Mouse (Mus musculus) heart, embryonic 15.5 days (tissue): ENCODE results near the gene Edc3. TPM values are rescaled to one million over a fixed set of nuclear protein-coding genes. Genes with fewer than 3 reads are reported as not detected.
A peak's percentile ranks its signal among the peaks of the same experiment; 100 is the strongest.
"Not testable (repeated sequence)": the region's sequence is repeated elsewhere in the genome, so short reads cannot be mapped to it uniquely, and the experiment has no call there.

Source experiments
- ATAC-seq: fragments of 200-750 bp; cut with Nextera tagmentation; replicated peaks from 2 replicates; pipeline ENCODE4 v1.8.0; 2017; ENCODE audit warnings: low read depth, moderate TSS enrichment; ENCODE audit not compliant: insufficient number of reproducible peaks, insufficient read depth, low FRiP score
- H3K27ac ChIP-seq: fragments of 300-500 bp; sonication (generic); 2 replicates; pipeline ENCODE4 v1.5.1; 2015; ENCODE audit warnings: mild to moderate bottlenecking, inconsistent platforms
- H3K27me3 ChIP-seq: fragments of 300-500 bp; sonication (generic); 2 replicates; pipeline ENCODE4 v1.6.1; 2015; ENCODE audit warnings: inconsistent platforms
- H3K36me3 ChIP-seq: fragments of 300-500 bp; sonication (generic); 2 replicates; pipeline ENCODE4 v1.6.1; 2015; ENCODE audit warnings: mild to moderate bottlenecking, inconsistent platforms
- H3K4me1 ChIP-seq: fragments of 300-500 bp; sonication (generic); replicated peaks from 2 replicates; pipeline ENCODE4 v1.6.1; 2015; ENCODE audit warnings: inconsistent platforms
- H3K4me2 ChIP-seq: fragments of 300-500 bp; sonication (generic); 2 replicates; pipeline ENCODE4 v1.6.1; 2015; ENCODE audit warnings: inconsistent platforms, mild to moderate bottlenecking, moderate library complexity
- H3K4me3 ChIP-seq: fragments of 300-500 bp; sonication (generic); 2 replicates; pipeline ENCODE4 v1.5.1; 2015; ENCODE audit warnings: mild to moderate bottlenecking, inconsistent platforms
- H3K9ac ChIP-seq: fragments of 300-500 bp; sonication (generic); 2 replicates; pipeline ENCODE4 v1.6.1; 2015; ENCODE audit warnings: mild to moderate bottlenecking, inconsistent platforms
- H3K9me3 ChIP-seq: fragments of 300-500 bp; sonication (generic); replicated peaks from 2 replicates; pipeline ENCODE4 v1.6.1; 2016; ENCODE audit warnings: inconsistent platforms
- WGBS: fragments of 180-500 bp; shearing (Covaris S2); methylation state at CpG from one replicate; pipeline ENCODE4 v1.1.7; 2015; ENCODE audit warnings: mixed read lengths; 5-methylcytosine and 5-hydroxymethylcytosine counted together
- polyA plus RNA-seq: library from polyadenylated mRNA; unstranded; fragments of >200 nt; fragmentation: Nextera tagmentation; extraction: Ambion mirVana; gene quantifications from 2 replicates; pipeline ENCODE4 v1.2.1, GENCODE M21; 2015

Edc3 gene
- polyA plus RNA-seq, 1 experiment from 2014 or later, result 13.5 TPM

DNA sequence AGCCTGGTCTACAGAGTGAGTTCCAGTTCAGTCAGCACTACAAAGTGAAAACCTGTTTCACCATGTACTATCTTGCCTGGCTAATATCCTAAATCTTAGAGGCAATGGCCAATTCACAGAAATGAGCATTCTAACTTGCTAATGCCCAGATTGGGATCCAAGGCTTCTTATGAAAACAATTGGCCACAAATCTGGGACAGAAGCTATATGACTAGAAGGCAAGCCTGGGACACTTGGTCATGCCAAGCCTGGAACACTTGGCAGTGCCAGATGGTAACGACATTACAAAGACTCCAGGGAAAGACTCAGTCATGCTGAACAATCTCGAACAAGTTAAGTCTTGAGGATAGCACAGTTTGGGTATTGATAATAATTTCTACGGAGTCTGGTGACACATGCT lies 1.8 kb upstream of the Edc3 start:
- Histone ChIP-seq H3K4me3 (no peak overlapping the region), H3K27me3 (no peaks in the 10 kb centered on the region), H3K9ac (no peak overlapping the region), H3K36me3 (no peaks in the 10 kb centered on the region), H3K4me2 (no peak overlapping the region), H3K9me3 (no peaks in the 10 kb centered on the region; the same call in 1 of the 2 replicates), H3K27ac (no peak overlapping the region), H3K4me1 (peaks cover 10% of the 10 kb centered on the region)
- no peak for ATAC-seq
- WGBS, result 85% methylated on average over 3 of the region's 3 CpGs

DNA sequence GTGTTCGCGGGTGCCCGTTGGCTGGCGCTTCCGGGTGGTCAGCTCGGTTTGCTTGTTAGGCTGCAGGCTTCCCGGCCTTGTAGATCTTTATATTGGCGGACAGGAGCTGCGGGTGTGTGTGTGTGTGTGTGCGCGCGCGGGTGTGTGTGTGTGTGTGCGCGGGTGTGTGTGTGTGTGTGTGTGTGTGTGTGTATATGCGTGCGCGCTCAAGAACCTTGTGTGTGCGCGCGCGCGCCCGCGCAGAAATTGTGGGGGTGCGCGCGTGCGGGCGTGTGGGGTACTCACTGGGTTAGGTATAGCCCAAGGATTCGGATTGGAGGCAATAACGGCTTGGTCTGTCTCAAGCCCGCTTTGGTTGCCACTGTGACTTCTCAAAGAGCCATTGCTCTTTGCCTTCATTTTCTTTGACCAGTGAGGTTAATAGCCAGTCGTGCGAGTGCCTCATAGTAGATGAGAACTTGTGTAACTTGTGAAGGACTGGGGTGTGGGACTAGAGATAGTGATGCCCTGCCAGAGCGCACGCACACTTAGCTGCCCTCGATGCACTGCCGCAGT lies 457 bp downstream of the Edc3 start:
- H3K27me3 ChIP-seq, result no peaks in the 10 kb centered on the region
- H3K4me3 ChIP-seq, result peak overlapping the region; percentile 89
- H3K36me3 ChIP-seq, result peaks cover 9% of the 10 kb centered on the region; the same call in 1 of the 2 replicates
- peak; percentile 39 for ATAC-seq
- peaks cover 10% of the 10 kb centered on the region for H3K4me1 ChIP-seq
- 1% methylated on average over 35 of the region's 39 CpGs for WGBS
- H3K4me2 ChIP-seq, result peak overlapping the region; percentile 81
- H3K9me3 ChIP-seq, result no peaks in the 10 kb centered on the region; the same call in 1 of the 2 replicates
- peak overlapping the region; percentile 83 for H3K9ac ChIP-seq
- H3K27ac ChIP-seq, result peak overlapping the region; percentile 84

DNA sequence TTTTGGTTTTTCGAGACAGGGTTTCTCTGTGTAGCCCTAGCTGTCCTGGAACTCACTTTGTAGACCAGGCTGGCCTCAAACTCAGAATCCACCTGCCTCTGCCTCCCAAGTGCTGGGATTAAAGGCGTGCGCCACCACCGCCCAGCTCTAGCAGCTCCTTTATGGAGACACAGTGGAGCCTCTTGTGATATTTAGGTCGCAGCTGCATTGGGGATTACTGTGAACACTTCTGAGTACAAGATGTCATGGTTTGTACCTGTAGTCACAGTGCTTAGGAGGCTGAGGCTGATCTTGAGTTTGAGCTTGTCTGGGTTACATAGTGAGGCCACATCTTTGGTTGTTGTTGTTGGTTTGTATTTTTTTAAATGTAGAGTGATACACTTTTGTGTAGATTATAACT lies 1.9 kb downstream of the Edc3 start:
- H3K9me3 ChIP-seq, ATAC-seq, H3K9ac ChIP-seq, H3K27ac ChIP-seq, H3K4me3 ChIP-seq, H3K27me3 ChIP-seq, H3K4me2 ChIP-seq: not testable (repeated sequence)
- Histone ChIP-seq H3K4me1 (peaks cover 10% of the 10 kb centered on the region), H3K36me3 (peaks cover 20% of the 10 kb centered on the region)
- WGBS, result 80% methylated on average over 5 of the region's 5 CpGs

DNA sequence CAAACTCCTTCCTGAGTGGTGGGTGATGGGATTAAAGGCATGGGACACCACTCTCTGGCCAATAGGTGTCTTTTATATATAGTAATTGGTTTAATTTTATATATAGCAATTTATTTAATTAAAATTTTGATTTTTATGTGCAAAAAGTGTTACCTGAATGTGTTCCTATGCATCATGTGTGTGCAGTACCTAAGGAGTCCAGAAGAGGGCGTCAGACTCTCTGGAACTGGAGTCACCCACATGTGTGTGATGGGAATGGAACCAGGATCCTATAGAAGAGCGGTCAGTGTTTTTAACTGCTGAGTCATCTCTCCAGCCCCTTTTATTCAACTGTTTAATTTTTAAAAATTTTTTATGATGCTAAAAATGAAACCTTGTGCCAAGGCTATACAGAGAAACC lies 3.9 kb downstream of the Edc3 start:
- WGBS, result 63% methylated on average over 2 of the region's 2 CpGs
- no peak for ATAC-seq
- H3K36me3 ChIP-seq, result peaks cover 37% of the 10 kb centered on the region

DNA sequence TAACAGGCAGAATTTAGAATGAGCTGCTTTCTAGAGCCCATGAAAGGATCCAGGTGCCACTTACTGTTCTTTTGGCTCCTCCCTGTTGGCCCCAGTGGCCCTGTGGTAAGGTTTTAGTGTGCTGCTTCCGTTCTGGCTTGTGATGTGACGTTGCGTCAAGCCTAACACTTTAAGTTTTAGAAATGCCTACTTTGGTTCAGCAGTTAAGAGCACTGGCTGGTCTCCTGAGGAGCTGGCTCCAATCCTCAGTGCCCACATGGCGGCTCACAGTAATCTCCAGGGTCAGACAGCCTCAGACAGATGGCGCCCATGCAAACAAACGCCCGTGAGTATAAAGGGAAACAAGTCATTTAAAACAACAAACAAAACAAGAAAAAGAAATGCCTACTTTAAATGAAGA lies 10.1 kb downstream of the Edc3 start:
- H3K36me3 ChIP-seq, result peaks cover 65% of the 10 kb centered on the region
- no peak overlapping the region for H3K4me3 ChIP-seq
- H3K9ac ChIP-seq, result no peak overlapping the region
- no peak overlapping the region for H3K27ac ChIP-seq
- H3K4me2 ChIP-seq, result no peak overlapping the region
- ATAC-seq, result no peak
- WGBS, result 91% methylated on average over 7 of the region's 7 CpGs
- no peaks in the 10 kb centered on the region for H3K27me3 ChIP-seq
- no peaks in the 10 kb centered on the region for H3K9me3 ChIP-seq
- peaks cover 5% of the 10 kb centered on the region for H3K4me1 ChIP-seq

More for the DNA sequence above, 3.9 kb downstream of the Edc3 start:
- no peak overlapping the region for H3K4me3 ChIP-seq
- H3K4me2 ChIP-seq, result no peak overlapping the region
- no peaks in the 10 kb centered on the region for H3K27me3 ChIP-seq
- peaks cover 10% of the 10 kb centered on the region for H3K4me1 ChIP-seq
- H3K9me3 ChIP-seq, result no peaks in the 10 kb centered on the region; the same call in 1 of the 2 replicates
- H3K9ac ChIP-seq, result no peak overlapping the region
- no peak overlapping the region for H3K27ac ChIP-seq

DNA sequence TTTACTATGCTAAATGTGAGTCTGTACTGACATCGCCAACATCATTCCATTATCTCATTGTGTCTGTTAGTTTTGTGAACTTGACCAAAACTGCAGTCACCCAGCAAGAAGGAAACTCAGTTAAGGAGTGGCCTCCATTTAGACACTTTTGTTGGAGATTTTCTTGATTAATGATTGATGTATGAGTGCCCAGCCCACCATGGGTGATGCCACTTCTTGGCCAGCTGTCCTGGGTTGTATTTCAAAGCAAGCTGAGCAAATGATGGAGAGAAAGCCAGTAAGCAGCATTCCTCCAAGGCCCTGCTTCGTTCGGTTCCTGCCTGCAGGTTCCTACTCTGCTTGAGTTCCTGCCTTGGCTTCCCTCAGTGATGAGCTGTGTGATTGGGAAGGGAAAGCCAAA lies 12.4 kb downstream of the Edc3 start:
- H3K4me1 ChIP-seq, result peaks cover 10% of the 10 kb centered on the region
- H3K27me3 ChIP-seq, result no peaks in the 10 kb centered on the region
- 89% methylated on average over 3 of the region's 3 CpGs for WGBS
- H3K36me3 ChIP-seq, result peaks cover 49% of the 10 kb centered on the region
- H3K27ac ChIP-seq, result no peak overlapping the region
- H3K4me3 ChIP-seq, result no peak overlapping the region
- H3K4me2 ChIP-seq, result no peak overlapping the region
- H3K9ac ChIP-seq, result no peak overlapping the region
- no peaks in the 10 kb centered on the region for H3K9me3 ChIP-seq
- ATAC-seq, result no peak

DNA sequence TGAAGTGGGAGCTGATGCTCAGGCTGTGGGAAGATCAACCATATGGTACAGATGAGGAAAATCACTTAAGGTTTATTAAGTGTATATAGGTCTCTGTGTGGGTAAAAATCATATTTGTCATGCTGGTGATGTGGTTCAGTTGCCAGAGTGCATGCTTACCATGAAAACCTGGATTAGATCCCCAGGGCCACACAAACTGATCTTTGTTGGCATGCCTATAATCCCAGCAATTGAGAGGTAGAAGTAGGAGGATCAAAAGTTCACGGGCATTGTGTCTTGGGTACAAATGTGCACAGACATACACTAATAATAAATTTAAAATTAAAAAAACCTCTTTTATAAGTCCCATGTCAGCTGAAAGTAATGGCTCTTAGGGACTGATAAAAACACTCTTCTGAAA lies 14.0 kb downstream of the Edc3 start:
- Histone ChIP-seq H3K4me2 (no peak overlapping the region), H3K36me3 (peaks cover 42% of the 10 kb centered on the region), H3K4me3 (no peak overlapping the region), H3K9me3 (no peaks in the 10 kb centered on the region), H3K9ac (no peak overlapping the region), H3K27ac (no peak overlapping the region), H3K27me3 (no peaks in the 10 kb centered on the region), H3K4me1 (peaks cover 13% of the 10 kb centered on the region)
- no peak for ATAC-seq
- whole genome bisulfite sequencing, result 86% methylated on average over 1 of the region's 1 CpGs

DNA sequence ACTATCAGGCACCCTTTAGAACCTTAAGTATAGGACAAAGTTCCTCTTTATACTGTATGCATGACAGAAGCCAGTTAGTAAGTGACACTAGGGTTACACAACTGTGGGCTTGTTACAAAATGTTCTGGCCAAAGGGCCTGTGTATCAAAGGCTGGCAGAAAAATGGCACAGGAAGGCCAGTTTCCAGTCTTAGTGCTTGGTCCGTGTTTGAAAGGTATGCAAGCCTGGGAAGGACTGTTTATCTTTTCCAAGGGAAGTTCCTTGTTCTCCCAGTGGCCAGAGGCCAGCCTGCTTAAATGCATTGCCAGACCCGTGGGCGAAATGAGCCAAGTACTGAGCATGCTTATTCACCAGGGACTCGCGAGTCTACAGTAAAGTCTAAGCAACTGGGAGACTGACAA lies 15.0 kb downstream of the Edc3 start:
- Histone ChIP-seq H3K27ac (peak overlapping the region; percentile 37), H3K4me2 (no peak overlapping the region), H3K9me3 (no peaks in the 10 kb centered on the region), H3K27me3 (no peaks in the 10 kb centered on the region), H3K9ac (no peak overlapping the region), H3K36me3 (peaks cover 43% of the 10 kb centered on the region), H3K4me1 (peaks cover 13% of the 10 kb centered on the region), H3K4me3 (no peak overlapping the region)
- peak; percentile 53 for ATAC-seq
- 43% methylated on average over 5 of the region's 5 CpGs for WGBS

DNA sequence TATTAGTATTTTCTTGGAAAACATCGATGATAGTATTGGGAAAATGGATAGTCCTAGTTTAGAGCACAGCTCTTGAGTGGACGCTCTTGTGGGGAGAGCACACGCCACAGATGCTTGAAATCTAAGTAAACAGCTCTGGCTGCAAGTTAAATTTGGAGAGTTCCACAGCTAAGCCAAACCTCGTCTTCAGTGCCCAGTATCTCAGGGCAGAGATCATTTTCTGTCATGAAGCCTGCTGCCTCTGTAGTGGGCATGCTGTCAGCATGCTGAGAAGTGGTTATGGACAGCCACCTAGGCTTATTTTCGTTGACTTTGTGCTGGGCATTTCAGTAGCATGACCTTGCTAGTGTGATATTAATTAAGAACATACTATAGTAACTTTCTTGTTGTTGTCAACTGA lies 15.5 kb downstream of the Edc3 start:
- H3K36me3 ChIP-seq, result peaks cover 39% of the 10 kb centered on the region
- no peak overlapping the region for H3K9ac ChIP-seq
- no peaks in the 10 kb centered on the region for H3K27me3 ChIP-seq
- H3K4me3 ChIP-seq, result no peak overlapping the region
- peaks cover 13% of the 10 kb centered on the region for H3K4me1 ChIP-seq
- H3K4me2 ChIP-seq, result no peak overlapping the region
- H3K27ac ChIP-seq, result peak overlapping the region; percentile 37
- WGBS, result 65% methylated on average over 5 of the region's 5 CpGs
- ATAC-seq, result no peak
- no peaks in the 10 kb centered on the region for H3K9me3 ChIP-seq

DNA sequence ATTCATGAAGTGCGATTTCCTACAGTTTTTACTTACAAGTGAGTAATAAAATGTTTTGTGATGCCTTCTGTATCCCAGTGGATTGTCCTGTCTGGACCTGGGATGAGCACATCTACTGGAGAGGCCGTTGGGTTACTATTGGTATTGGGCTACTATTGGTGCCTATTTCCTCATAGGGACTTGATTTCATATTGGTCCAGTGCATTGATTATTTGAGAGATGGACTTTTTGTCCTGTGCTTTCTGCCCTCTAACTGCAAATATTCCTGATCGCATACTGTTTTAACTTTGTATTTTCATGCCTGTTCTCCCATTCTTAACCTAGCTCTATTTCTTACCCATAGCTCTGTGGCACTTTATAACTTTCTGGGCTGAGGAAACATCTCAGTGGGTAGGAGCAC lies 16.4 kb downstream of the Edc3 start:
- Histone ChIP-seq H3K4me3 (no peak overlapping the region), H3K9me3 (no peaks in the 10 kb centered on the region), H3K4me1 (peaks cover 13% of the 10 kb centered on the region), H3K27me3 (no peaks in the 10 kb centered on the region), H3K27ac (no peak overlapping the region), H3K36me3 (peaks cover 37% of the 10 kb centered on the region), H3K9ac (no peak overlapping the region), H3K4me2 (no peak overlapping the region)
- ATAC-seq, result no peak
- WGBS, result 94% methylated on average over 3 of the region's 3 CpGs

DNA sequence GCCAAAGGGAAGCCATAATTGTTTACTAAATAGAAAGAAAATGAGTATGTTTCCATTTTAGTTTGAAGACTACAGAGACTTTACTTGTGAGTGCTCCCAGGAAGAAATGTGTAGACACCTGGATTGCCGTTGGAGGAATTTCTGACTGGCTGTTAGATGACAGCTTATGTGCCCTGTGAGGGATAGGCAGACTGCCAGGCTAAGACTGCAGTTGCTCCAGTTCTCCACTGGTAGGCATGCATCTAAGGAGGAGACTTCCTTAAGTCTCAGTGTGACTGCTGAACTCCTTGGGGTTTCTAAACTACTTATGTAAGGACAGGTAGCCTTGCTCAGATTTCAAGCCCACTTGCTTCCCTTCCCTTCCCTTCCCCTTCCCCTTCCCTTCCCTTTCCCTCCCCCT lies 20.0 kb downstream of the Edc3 start:
- Histone ChIP-seq H3K27me3 (no peaks in the 10 kb centered on the region), H3K9ac (no peak overlapping the region), H3K4me3 (no peak overlapping the region), H3K27ac (no peak overlapping the region), H3K36me3 (peaks cover 22% of the 10 kb centered on the region), H3K4me2 (no peak overlapping the region), H3K4me1 (peaks cover 9% of the 10 kb centered on the region), H3K9me3 (no peaks in the 10 kb centered on the region)
- 86% methylated on average over 1 of the region's 1 CpGs for WGBS
- no peak for ATAC-seq

DNA sequence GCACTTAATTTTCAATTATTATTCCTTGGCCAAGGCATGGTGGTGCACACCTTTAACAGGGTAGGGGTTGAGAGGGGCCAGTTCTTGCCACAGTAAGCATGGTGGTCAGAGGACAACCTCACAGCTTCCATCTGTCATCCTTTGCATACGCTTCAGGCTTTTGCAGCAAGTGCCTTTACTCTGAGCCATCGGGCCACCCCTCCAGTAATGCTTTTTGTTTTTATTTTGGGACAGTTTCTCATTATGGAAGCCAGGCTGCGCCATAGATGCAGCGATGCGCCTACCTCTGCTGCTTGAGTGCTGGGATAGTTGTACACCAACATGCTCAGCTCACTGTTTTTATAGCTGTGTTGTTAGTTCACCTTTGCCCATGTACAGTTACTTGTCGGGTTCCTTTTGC lies 25.3 kb downstream of the Edc3 start:
- Histone ChIP-seq H3K4me1 (peaks cover 8% of the 10 kb centered on the region; the same call in 1 of the 2 replicates), H3K9me3 (no peaks in the 10 kb centered on the region), H3K36me3 (peaks cover 13% of the 10 kb centered on the region; the same call in 1 of the 2 replicates), H3K4me3 (no peak overlapping the region), H3K9ac (no peak overlapping the region), H3K27ac (no peak overlapping the region), H3K27me3 (no peaks in the 10 kb centered on the region), H3K4me2 (no peak overlapping the region)
- no peak for ATAC-seq
- 94% methylated on average over 6 of the region's 6 CpGs for WGBS
